Mouse (Mus musculus) urinary bladder, adult 18-20 months (tissue): ENCODE results near the gene Slc10a7.
"Not testable (repeated sequence)": the region's sequence is repeated elsewhere in the genome, so short reads cannot be mapped to it uniquely, and the experiment has no call there.

Experiments used
- DNase-seq, 2 experiments: peaks; one replicate each; pipeline ENCODE4 v3.0.0; 2022; ENCODE audit warnings: low spot score in 2 of 2, mixed read lengths in 2 of 2

Gene Slc10a7

GRCm38 (mm10) chr8:78667399-78667798, 158.3 kb downstream of the Slc10a7 start:
- DNase-seq = no peak

- no peak for DNase-seq
Measured at GRCm38 (mm10) chr8:78668206-78668605, 159.1 kb downstream of the Slc10a7 start.

- no peak for DNase-seq
Measured at GRCm38 (mm10) chr8:78670241-78670640, 161.1 kb downstream of the Slc10a7 start.

GRCm38 (mm10) chr8:78678541-78679219, 169.5 kb downstream of the Slc10a7 start:
- DNase-seq = no peak

- DNase-seq = no peak
Measured at GRCm38 (mm10) chr8:78690795-78691194, 181.6 kb downstream of the Slc10a7 start.

- no peak for DNase-seq
Measured at GRCm38 (mm10) chr8:78698331-78698741, 189.2 kb downstream of the Slc10a7 start.

- DNase-seq = no peak
Measured at GRCm38 (mm10) chr8:78703068-78703820, 194.1 kb downstream of the Slc10a7 start.

GRCm38 (mm10) chr8:78705980-78706379, 196.8 kb downstream of the Slc10a7 start:
- no peak for DNase-seq

GRCm38 (mm10) chr8:78709948-78710644, 200.9 kb downstream of the Slc10a7 start:
- DNase-seq = no peak

- DNase-seq = no peak
Measured at GRCm38 (mm10) chr8:78710961-78711360, 201.8 kb downstream of the Slc10a7 start.

GRCm38 (mm10) chr8:78714880-78715279, 205.7 kb downstream of the Slc10a7 start:
- no peak for DNase-seq

GRCm38 (mm10) chr8:78716546-78716945, 207.4 kb downstream of the Slc10a7 start:
- no peak for DNase-seq

GRCm38 (mm10) chr8:78717191-78717590, 208.0 kb downstream of the Slc10a7 start:
- not testable (repeated sequence) for DNase-seq

- DNase-seq = no peak
Measured at GRCm38 (mm10) chr8:78719279-78720040, 210.3 kb downstream of the Slc10a7 start.

- no peak for DNase-seq
Measured at GRCm38 (mm10) chr8:78720041-78720414, 210.9 kb downstream of the Slc10a7 start.

GRCm38 (mm10) chr8:78721576-78721975, 212.4 kb downstream of the Slc10a7 start:
- DNase-seq = no peak

- DNase-seq = no peak
Measured at GRCm38 (mm10) chr8:78722201-78722600, 213.1 kb downstream of the Slc10a7 start.

GRCm38 (mm10) chr8:78724832-78725231, 215.7 kb downstream of the Slc10a7 start:
- no peak for DNase-seq

GRCm38 (mm10) chr8:78728240-78728639, 219.1 kb downstream of the Slc10a7 start:
- DNase-seq = no peak

GRCm38 (mm10) chr8:78732410-78732809, 223.3 kb downstream of the Slc10a7 start:
- DNase-seq = no peak

GRCm38 (mm10) chr8:78732995-78733512, 223.9 kb downstream of the Slc10a7 start:
- DNase-seq = no peak
